Mouse (Mus musculus): Measurements from ENCODE around the gene Krtap2-4. TPM values are rescaled to one million over a fixed set of nuclear protein-coding genes. Genes with fewer than 3 reads are reported as not detected.
"Not testable (repeated sequence)": the region's sequence is repeated elsewhere in the genome, so short reads cannot be mapped to it uniquely, and the experiment has no call there.

Krtap2-4 gene
- polyA plus RNA-seq (2015; fragmentation: Nextera tagmentation; extraction: Ambion mirVana): not detected in 2 replicates

GRCm38 (mm10) chr11:99614796-99615363 lies at the start of gene Krtap2-4:
Gene Krtap2-4 (minus strand): TSS chr11:99614846.
- ATAC-seq (ENCODE audit: low FRiP score, low read depth): no peak
- H3K36me3 ChIP-seq: no peaks in the 10 kb centered on the region
- H3K27me3 ChIP-seq: no peaks in the 10 kb centered on the region
- no peaks in the 10 kb centered on the region for H3K9me3 ChIP-seq
- H3K4me2 ChIP-seq (replicated peaks): no peak within 1 kb of the TSS
- WGBS: 76% methylated on average over 3 of the region's 3 CpGs
- H3K4me3 ChIP-seq: no peak within 1 kb of the TSS
- H3K4me1 ChIP-seq: no peaks in the 10 kb centered on the region
- no peak within 1 kb of the TSS for H3K9ac ChIP-seq
- H3K27ac ChIP-seq: no peak within 1 kb of the TSS

DNA sequence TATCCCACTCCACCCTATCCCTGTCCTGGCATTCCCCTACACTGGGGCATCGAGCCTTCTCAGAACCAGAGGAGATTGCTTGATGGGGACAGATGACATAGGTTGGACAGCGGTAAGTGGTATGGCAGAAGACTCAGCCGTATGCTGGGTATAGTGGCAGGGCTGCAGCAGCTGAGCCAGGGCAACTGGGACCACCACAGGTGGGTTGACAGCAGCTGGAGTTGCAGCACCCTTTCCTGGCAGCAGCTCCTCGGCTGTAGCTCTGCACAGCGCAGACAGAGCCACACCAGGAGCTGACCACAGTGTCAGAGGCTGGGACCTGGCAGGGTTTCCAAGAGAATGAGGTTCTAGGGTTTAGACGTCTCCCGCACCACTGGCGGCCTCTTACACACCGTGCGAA lies 48.2 kb upstream of the Krtap2-4 start:
- H3K9me3 ChIP-seq: no peaks in the 10 kb centered on the region
- no peaks in the 10 kb centered on the region; the same call in 1 of the 2 replicates for H3K27me3 ChIP-seq
- H3K4me2 ChIP-seq (replicated peaks): no peak overlapping the region
- no peak overlapping the region for H3K9ac ChIP-seq
- no peaks in the 10 kb centered on the region for H3K4me1 ChIP-seq
- no peak overlapping the region for H3K27ac ChIP-seq
- no peak for ATAC-seq (ENCODE audit: low FRiP score, low read depth)
- H3K4me3 ChIP-seq: no peak overlapping the region
- H3K36me3 ChIP-seq: no peaks in the 10 kb centered on the region
- WGBS: 81% methylated on average over 10 of the region's 10 CpGs

DNA sequence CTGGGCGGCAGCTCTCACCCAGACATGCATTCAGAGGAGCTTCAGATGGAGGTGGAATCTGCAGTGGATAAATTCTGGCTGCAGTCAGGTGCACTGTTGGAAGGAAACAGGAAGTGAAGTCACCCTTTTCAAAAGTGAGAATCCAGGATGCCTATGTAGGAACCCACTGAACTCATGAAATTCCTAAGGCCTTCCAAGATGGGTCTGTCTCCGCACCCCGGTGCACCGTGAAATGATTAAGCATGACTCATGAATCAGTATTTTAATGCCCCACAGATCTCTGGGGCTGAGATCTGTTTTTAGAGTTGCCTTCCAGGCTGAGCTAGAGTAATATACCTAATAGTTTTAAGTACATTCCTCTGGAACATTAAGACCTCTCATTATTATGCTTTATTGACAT lies 44.6 kb upstream of the Krtap2-4 start:
- H3K27me3 ChIP-seq: no peaks in the 10 kb centered on the region; the same call in 1 of the 2 replicates
- no peak for ATAC-seq (ENCODE audit: low FRiP score, low read depth)
- H3K4me2 ChIP-seq (replicated peaks): no peak overlapping the region
- H3K4me3 ChIP-seq: no peak overlapping the region
- H3K36me3 ChIP-seq: no peaks in the 10 kb centered on the region
- H3K9ac ChIP-seq: no peak overlapping the region
- 77% methylated on average over 4 of the region's 4 CpGs for WGBS
- no peaks in the 10 kb centered on the region for H3K9me3 ChIP-seq
- no peaks in the 10 kb centered on the region for H3K4me1 ChIP-seq
- no peak overlapping the region for H3K27ac ChIP-seq

GRCm38 (mm10) chr11:99658467-99659010 lies 43.9 kb upstream of the Krtap2-4 start, which contains the start of gene Gm11563:
Gene Gm11563 (minus strand): TSS chr11:99658960.
- H3K4me2 ChIP-seq (replicated peaks); H3K9me3 ChIP-seq; H3K27ac ChIP-seq; H3K36me3 ChIP-seq; H3K4me3 ChIP-seq; ATAC-seq (ENCODE audit: low FRiP score, low read depth); H3K4me1 ChIP-seq; H3K27me3 ChIP-seq; H3K9ac ChIP-seq: not testable (repeated sequence)
- WGBS: 61% methylated on average over 10 of the region's 10 CpGs

GRCm38 (mm10) chr11:99657051-99657450 lies 42.4 kb upstream of the Krtap2-4 start:
- H3K4me1 ChIP-seq: no peaks in the 10 kb centered on the region
- H3K9ac ChIP-seq: no peak overlapping the region
- no peak for ATAC-seq (ENCODE audit: low FRiP score, low read depth)
- 46% methylated on average over 5 of the region's 5 CpGs for WGBS
- H3K4me3 ChIP-seq: no peak overlapping the region
- H3K9me3 ChIP-seq: no peaks in the 10 kb centered on the region
- no peak overlapping the region for H3K27ac ChIP-seq
- H3K4me2 ChIP-seq (replicated peaks): no peak overlapping the region
- no peaks in the 10 kb centered on the region; the same call in 1 of the 2 replicates for H3K27me3 ChIP-seq
- H3K36me3 ChIP-seq: no peaks in the 10 kb centered on the region

DNA sequence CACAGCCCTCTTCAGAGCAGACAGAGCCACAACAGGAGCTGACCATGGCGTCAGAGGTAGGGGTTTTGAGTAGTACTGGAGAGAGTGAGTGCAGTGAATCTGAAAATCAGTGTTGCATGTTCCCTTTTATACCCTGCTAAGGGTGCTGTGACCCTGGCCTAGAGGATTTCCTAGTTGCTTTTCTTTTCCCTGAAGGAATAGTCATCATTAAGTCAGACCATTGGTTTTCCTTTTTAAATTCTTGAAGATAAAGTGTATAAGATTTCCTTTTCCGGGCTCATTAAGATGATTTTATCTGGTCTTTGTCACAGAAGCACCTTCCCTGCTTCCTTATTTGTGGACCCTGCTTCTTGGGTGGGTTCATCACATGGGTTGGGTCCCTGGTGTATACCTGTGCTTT lies 35.5 kb upstream of the Krtap2-4 start, which contains the start of gene Gm11555:
Gene Gm11555, minus strand, starts transcription at position 101 of the 400 bp plus-strand sequence.
- Histone ChIP-seq H3K4me3 (no peak within 1 kb of the TSS), H3K9ac (no peak within 1 kb of the TSS), H3K36me3 (no peaks in the 10 kb centered on the region), H3K9me3 (no peaks in the 10 kb centered on the region), H3K4me2 (replicated peaks) (no peak within 1 kb of the TSS), H3K4me1 (no peaks in the 10 kb centered on the region), H3K27me3 (no peaks in the 10 kb centered on the region), H3K27ac (no peak within 1 kb of the TSS)
- 89% methylated on average over 2 of the region's 2 CpGs for WGBS
- ATAC-seq (ENCODE audit: low FRiP score, low read depth): no peak

- H3K27ac ChIP-seq: no peak overlapping the region
- ATAC-seq (ENCODE audit: low FRiP score, low read depth): no peak
- no peaks in the 10 kb centered on the region for H3K4me1 ChIP-seq
- no peaks in the 10 kb centered on the region for H3K36me3 ChIP-seq
- H3K9ac ChIP-seq: no peak overlapping the region
- no peak overlapping the region for H3K4me3 ChIP-seq
- WGBS: 78% methylated on average over 15 of the region's 15 CpGs
- H3K27me3 ChIP-seq: no peaks in the 10 kb centered on the region; the same call in 1 of the 2 replicates
- H3K9me3 ChIP-seq: no peaks in the 10 kb centered on the region
- no peak overlapping the region for H3K4me2 ChIP-seq (replicated peaks)
Measured at GRCm38 (mm10) chr11:99646444-99646843, 31.8 kb upstream of the Krtap2-4 start.

GRCm38 (mm10) chr11:99644351-99644750 lies 29.7 kb upstream of the Krtap2-4 start:
- H3K36me3 ChIP-seq: no peaks in the 10 kb centered on the region
- no peak overlapping the region for H3K4me2 ChIP-seq (replicated peaks)
- WGBS: 62% methylated on average over 3 of the region's 3 CpGs
- 0 out of 2 replicates have a peak, but pooled peaks cover 4% of the 10 kb centered on the region for H3K4me1 ChIP-seq
- no peak overlapping the region for H3K4me3 ChIP-seq
- no peak overlapping the region for H3K27ac ChIP-seq
- H3K9ac ChIP-seq: no peak overlapping the region
- no peaks in the 10 kb centered on the region for H3K9me3 ChIP-seq
- no peak for ATAC-seq (ENCODE audit: low FRiP score, low read depth)
- H3K27me3 ChIP-seq: no peaks in the 10 kb centered on the region; the same call in 1 of the 2 replicates

DNA sequence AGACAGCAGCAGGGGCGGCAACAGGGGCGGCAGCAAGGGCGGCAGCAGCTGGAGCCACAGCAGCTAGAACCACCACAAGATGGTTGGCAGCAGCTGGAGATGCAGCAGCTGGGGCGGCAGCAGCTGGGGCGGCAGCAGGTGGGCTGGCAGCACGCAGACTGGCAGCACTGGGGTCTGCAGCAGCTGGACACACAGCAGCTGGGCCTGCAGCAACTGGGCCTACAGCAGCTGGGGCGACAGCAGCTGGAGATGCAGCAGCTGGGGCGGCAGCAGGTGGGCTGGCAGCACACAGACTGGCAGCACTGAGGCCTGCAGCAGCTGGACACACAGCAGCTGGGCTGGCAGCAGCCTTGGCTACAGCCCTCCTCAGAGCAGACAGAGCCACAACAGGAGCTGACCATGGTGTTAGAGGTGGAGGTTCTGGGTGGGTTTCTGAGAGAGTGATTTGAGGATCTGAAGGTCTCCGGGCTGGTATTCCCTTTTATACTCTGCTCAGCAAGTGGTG lies 29.0 kb upstream of the Krtap2-4 start, which contains the start of gene Krtap4-7:
Gene Krtap4-7, minus strand, starts transcription at position 455 of the 505 bp plus-strand sequence.
- not testable (repeated sequence) for H3K9ac ChIP-seq; H3K27ac ChIP-seq; H3K36me3 ChIP-seq; H3K4me1 ChIP-seq; H3K27me3 ChIP-seq; H3K4me3 ChIP-seq; H3K4me2 ChIP-seq (replicated peaks); H3K9me3 ChIP-seq; ATAC-seq (ENCODE audit: low FRiP score, low read depth)
- 75% methylated on average over 9 of the region's 9 CpGs for WGBS

- H3K4me1 ChIP-seq: 0 out of 2 replicates have a peak, but pooled peaks cover 4% of the 10 kb centered on the region
- H3K27ac ChIP-seq: no peak overlapping the region
- no peak overlapping the region for H3K4me2 ChIP-seq (replicated peaks)
- no peak for ATAC-seq (ENCODE audit: low FRiP score, low read depth)
- 5% methylated on average over 1 of the region's 1 CpGs for WGBS
- no peak overlapping the region for H3K9ac ChIP-seq
- no peak overlapping the region for H3K4me3 ChIP-seq
- no peaks in the 10 kb centered on the region for H3K9me3 ChIP-seq
- H3K36me3 ChIP-seq: no peaks in the 10 kb centered on the region
- H3K27me3 ChIP-seq: no peaks in the 10 kb centered on the region; the same call in 1 of the 2 replicates
Measured at GRCm38 (mm10) chr11:99640926-99641325, 26.3 kb upstream of the Krtap2-4 start.

- 0 out of 2 replicates have a peak, but pooled peaks cover 2% of the 10 kb centered on the region for H3K27me3 ChIP-seq
- 0 out of 2 replicates have a peak, but pooled peaks cover 4% of the 10 kb centered on the region for H3K4me1 ChIP-seq
- 59% methylated on average over 1 of the region's 1 CpGs for WGBS
- ATAC-seq (ENCODE audit: low FRiP score, low read depth): no peak
- no peak overlapping the region for H3K4me3 ChIP-seq
- H3K36me3 ChIP-seq: no peaks in the 10 kb centered on the region
- no peaks in the 10 kb centered on the region for H3K9me3 ChIP-seq
- H3K27ac ChIP-seq: no peak overlapping the region
- no peak overlapping the region for H3K4me2 ChIP-seq (replicated peaks)
- no peak overlapping the region for H3K9ac ChIP-seq
Measured at GRCm38 (mm10) chr11:99637086-99637485, 22.4 kb upstream of the Krtap2-4 start.

- ATAC-seq (ENCODE audit: low FRiP score, low read depth): no peak
- 0 out of 2 replicates have a peak, but pooled peaks cover 2% of the 10 kb centered on the region for H3K27me3 ChIP-seq
Measured at GRCm38 (mm10) chr11:99634653-99635134, 20.0 kb upstream of the Krtap2-4 start, which contains the start of gene Krtap4-2. Gene Krtap4-2 (minus strand): TSS chr11:99635084.

More at GRCm38 (mm10) chr11:99634653-99635134, 20.0 kb upstream of the Krtap2-4 start, which contains the start of gene Krtap4-2:
- no peaks in the 10 kb centered on the region for H3K9me3 ChIP-seq
- no peak within 1 kb of the TSS for H3K27ac ChIP-seq
- no peak within 1 kb of the TSS for H3K4me2 ChIP-seq (replicated peaks)
- no peak within 1 kb of the TSS for H3K4me3 ChIP-seq
- 27% methylated on average over 8 of the region's 8 CpGs for WGBS
- no peaks in the 10 kb centered on the region for H3K4me1 ChIP-seq
- H3K9ac ChIP-seq: no peak within 1 kb of the TSS
- no peaks in the 10 kb centered on the region for H3K36me3 ChIP-seq

All from limb, embryonic 13.5 days (tissue).